Mouse (Mus musculus): ENCODE data around the gene Gls. TPM values are rescaled to one million over a fixed set of nuclear protein-coding genes. Genes with fewer than 3 reads are reported as not detected.

Gene Gls
- polyA plus RNA-seq, 1 experiment from 2014 or later, result 51.9 TPM

DNA sequence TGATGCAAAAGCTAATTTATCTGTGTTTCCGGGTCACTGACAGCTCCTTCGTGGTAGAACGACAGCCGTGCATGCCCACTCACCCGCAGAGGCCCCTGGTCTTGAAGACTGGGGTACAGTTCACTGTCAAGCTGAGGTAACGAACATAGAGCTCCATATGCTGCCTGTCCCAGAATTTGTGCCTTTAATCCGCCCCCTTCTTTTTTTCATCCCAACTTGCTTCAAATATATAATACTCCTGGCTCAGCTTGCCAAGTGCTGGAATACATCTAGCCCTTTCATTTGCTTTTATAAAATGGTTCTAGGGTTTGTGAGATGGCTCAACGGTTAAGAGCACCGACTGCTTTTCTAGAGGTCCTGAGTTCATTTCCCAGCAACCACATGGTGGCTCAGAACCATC is 92.5 kb downstream of the Gls start:
- Histone ChIP-seq H3K9ac (ENCODE audit: low read length) (no peak overlapping the region), H3K4me3 (ENCODE audit: low read depth, low read length) (no peak overlapping the region), H3K4me1 (replicated peaks; ENCODE audit: control insufficient read depth, insufficient read depth, low read length) (0 out of 2 replicates have a peak, but pooled peaks cover 2% of the 10 kb centered on the region), H3K36me3 (ENCODE audit: control insufficient read depth, insufficient read depth, low read length) (0 out of 2 replicates have a peak, but pooled peaks cover 7% of the 10 kb centered on the region), H3K27me3 (replicated peaks; ENCODE audit: control insufficient read depth, insufficient read depth, low read length) (no peaks in the 10 kb centered on the region), H3K4me2 (ENCODE audit: low read length) (no peak overlapping the region), H3K27ac (ENCODE audit: low read depth) (no peak overlapping the region), H3K9me3 (ENCODE audit: control insufficient read depth, low read length) (no peaks in the 10 kb centered on the region)
- DNase-seq (ENCODE audit: low spot score) (no peak), ATAC-seq (replicated peaks; ENCODE audit: low FRiP score, low TSS enrichment, low read depth) (no peak)
- 92% methylated on average over 9 of the region's 9 CpGs for WGBS

DNA sequence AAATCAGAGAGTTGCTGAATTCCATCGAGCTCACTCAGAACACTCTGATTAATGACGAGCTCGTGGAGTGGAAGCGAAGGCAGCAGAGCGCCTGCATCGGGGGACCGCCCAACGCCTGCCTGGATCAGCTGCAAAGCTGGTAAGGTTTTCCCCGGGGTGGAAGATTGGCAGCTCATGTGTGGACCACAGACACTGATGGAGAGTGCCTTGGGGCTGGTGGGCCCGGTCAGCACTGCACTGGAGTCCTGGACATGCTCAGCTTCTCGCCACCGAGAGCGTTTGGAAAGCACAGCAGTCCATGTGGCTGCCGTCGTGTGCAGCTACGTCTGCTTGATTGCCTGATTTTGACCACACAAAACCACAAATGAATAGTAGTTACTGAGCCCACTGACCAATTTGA is 95.7 kb downstream of the Gls start:
- Histone ChIP-seq H3K27ac (ENCODE audit: low read depth) (no peak overlapping the region), H3K36me3 (ENCODE audit: control insufficient read depth, insufficient read depth, low read length) (0 out of 2 replicates have a peak, but pooled peaks cover 4% of the 10 kb centered on the region), H3K9ac (ENCODE audit: low read length) (no peak overlapping the region), H3K4me2 (ENCODE audit: low read length) (no peak overlapping the region), H3K9me3 (ENCODE audit: control insufficient read depth, low read length) (no peaks in the 10 kb centered on the region), H3K4me1 (replicated peaks; ENCODE audit: control insufficient read depth, insufficient read depth, low read length) (no peaks in the 10 kb centered on the region), H3K27me3 (replicated peaks; ENCODE audit: control insufficient read depth, insufficient read depth, low read length) (no peaks in the 10 kb centered on the region), H3K4me3 (ENCODE audit: low read depth, low read length) (no peak overlapping the region)
- ATAC-seq (replicated peaks; ENCODE audit: low FRiP score, low TSS enrichment, low read depth) (no peak), DNase-seq (ENCODE audit: low spot score) (no peak)
- 68% methylated on average over 16 of the region's 16 CpGs for WGBS

DNA sequence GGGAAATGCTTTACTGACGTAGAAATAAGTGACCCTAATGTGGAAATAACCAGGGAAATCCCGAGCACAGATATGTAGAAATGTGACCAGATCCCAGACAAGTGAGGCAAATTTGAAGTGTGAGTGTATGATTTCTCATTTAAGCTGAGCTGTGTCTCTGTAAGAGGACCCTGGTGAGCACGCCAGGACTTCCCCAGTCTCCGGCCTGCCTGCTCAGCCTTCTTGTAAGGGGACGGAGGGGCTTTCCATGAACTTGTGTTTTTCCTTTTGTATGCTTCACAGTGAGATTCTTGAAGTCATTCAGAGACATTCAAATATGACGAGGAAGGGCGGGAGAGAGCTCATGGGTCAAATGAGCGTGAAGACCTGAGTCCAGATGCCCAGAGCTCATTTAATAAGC is 99.8 kb downstream of the Gls start:
- H3K4me1 ChIP-seq (replicated peaks; ENCODE audit: control insufficient read depth, insufficient read depth, low read length), result no peaks in the 10 kb centered on the region
- H3K4me3 ChIP-seq (ENCODE audit: low read depth, low read length), result no peak overlapping the region
- 88% methylated on average over 8 of the region's 8 CpGs for WGBS
- H3K27me3 ChIP-seq (replicated peaks; ENCODE audit: control insufficient read depth, insufficient read depth, low read length), result no peaks in the 10 kb centered on the region
- no peak overlapping the region for H3K4me2 ChIP-seq (ENCODE audit: low read length)
- ATAC-seq (replicated peaks; ENCODE audit: low FRiP score, low TSS enrichment, low read depth) (no peak), DNase-seq (ENCODE audit: low spot score) (no peak)
- no peak overlapping the region for H3K9ac ChIP-seq (ENCODE audit: low read length)
- H3K27ac ChIP-seq (ENCODE audit: low read depth), result no peak overlapping the region
- H3K36me3 ChIP-seq (ENCODE audit: control insufficient read depth, insufficient read depth, low read length), result 0 out of 2 replicates have a peak, but pooled peaks cover 4% of the 10 kb centered on the region
- no peaks in the 10 kb centered on the region for H3K9me3 ChIP-seq (ENCODE audit: control insufficient read depth, low read length)

DNA sequence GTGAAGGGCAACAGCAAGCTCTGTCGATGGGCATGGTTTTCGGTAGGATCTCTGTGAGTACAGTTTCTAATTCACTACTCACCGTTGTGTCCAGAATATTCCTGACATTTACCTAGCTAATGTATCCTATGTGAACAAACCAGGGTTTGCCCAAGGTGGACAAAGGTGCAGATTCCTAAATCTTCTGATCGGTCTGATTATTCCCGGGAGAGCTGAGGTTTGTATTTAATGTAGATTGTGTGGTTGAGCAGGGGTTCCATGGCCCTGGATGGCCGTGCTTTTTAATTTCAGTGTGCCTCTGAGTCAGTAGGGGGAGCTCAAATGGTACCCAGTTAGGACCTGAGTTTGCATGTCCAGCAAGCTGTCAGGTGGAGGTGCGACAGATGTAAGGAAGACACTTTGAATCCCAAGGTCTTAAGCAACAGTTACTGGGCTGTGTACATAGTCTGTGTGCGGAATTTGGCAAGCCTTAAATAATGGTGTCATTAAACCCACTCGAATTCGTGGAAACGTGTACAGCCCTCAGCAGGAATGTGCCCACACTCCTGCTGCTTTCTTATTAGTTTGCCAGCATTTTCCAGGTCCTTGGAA is 101.2 kb downstream of the Gls start:
- Histone ChIP-seq H3K36me3 (ENCODE audit: control insufficient read depth, insufficient read depth, low read length) (peaks cover 5% of the 10 kb centered on the region; the same call in 1 of the 2 replicates), H3K9ac (ENCODE audit: low read length) (no peak overlapping the region), H3K4me1 (replicated peaks; ENCODE audit: control insufficient read depth, insufficient read depth, low read length) (no peaks in the 10 kb centered on the region), H3K9me3 (ENCODE audit: control insufficient read depth, low read length) (no peaks in the 10 kb centered on the region), H3K4me3 (ENCODE audit: low read depth, low read length) (no peak overlapping the region), H3K4me2 (ENCODE audit: low read length) (no peak overlapping the region), H3K27me3 (replicated peaks; ENCODE audit: control insufficient read depth, insufficient read depth, low read length) (no peaks in the 10 kb centered on the region), H3K27ac (ENCODE audit: low read depth) (no peak overlapping the region)
- no peak for DNase-seq (ENCODE audit: low spot score)
- ATAC-seq (replicated peaks; ENCODE audit: low FRiP score, low TSS enrichment, low read depth), result no peak
- 78% methylated on average over 11 of the region's 11 CpGs for WGBS

DNA sequence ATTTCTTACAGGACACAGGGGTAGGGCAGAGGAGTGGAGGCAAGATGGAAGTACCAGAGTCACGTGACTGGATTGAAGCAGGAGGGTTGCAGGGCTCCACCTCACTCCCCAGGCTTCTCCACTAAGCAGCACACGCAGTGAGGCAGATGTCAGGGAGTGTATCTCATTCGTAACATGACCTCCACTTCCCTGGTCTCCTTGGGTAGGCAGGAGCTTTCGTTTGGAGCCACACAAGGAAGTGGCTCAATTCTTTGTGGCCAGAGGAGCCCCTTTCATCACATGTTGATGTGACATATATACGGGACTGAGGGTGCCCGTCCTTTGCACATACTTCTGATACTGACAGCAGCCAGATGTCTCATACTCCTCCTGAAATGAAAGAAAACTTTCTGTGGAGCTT is 103.2 kb downstream of the Gls start:
- Histone ChIP-seq H3K4me2 (ENCODE audit: low read length) (no peak overlapping the region), H3K36me3 (ENCODE audit: control insufficient read depth, insufficient read depth, low read length) (peaks cover 8% of the 10 kb centered on the region; the same call in 1 of the 2 replicates), H3K9me3 (ENCODE audit: control insufficient read depth, low read length) (no peaks in the 10 kb centered on the region), H3K4me3 (ENCODE audit: low read depth, low read length) (no peak overlapping the region), H3K9ac (ENCODE audit: low read length) (no peak overlapping the region), H3K27ac (ENCODE audit: low read depth) (no peak overlapping the region), H3K4me1 (replicated peaks; ENCODE audit: control insufficient read depth, insufficient read depth, low read length) (no peaks in the 10 kb centered on the region), H3K27me3 (replicated peaks; ENCODE audit: control insufficient read depth, insufficient read depth, low read length) (no peaks in the 10 kb centered on the region)
- WGBS, result 40% methylated on average over 6 of the region's 6 CpGs
- no peak for ATAC-seq (replicated peaks; ENCODE audit: low FRiP score, low TSS enrichment, low read depth)
- DNase-seq (ENCODE audit: low spot score), result no peak

DNA sequence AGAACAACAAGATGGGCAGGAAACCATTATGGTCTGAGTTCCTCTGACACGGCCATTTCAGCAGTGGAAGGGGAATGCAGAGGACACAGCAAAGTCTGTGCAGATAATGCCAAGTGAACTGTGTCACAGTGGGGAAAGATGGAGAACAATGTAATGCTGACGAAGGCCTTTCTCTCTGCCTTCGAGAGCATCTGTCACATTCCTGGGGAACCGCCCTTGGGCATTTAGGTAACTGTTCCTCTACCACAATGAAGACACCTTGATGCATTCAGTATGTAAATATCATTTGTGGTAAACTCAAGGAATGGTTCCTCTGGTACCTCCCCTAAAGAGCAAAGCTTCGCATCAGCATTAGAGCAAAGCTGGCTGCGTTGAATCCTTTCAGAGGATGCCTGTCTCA is 105.7 kb downstream of the Gls start:
- no peak overlapping the region for H3K27ac ChIP-seq (ENCODE audit: low read depth)
- H3K9me3 ChIP-seq (ENCODE audit: control insufficient read depth, low read length), result no peaks in the 10 kb centered on the region
- no peak for DNase-seq (ENCODE audit: low spot score)
- no peak overlapping the region for H3K9ac ChIP-seq (ENCODE audit: low read length)
- H3K4me1 ChIP-seq (replicated peaks; ENCODE audit: control insufficient read depth, insufficient read depth, low read length), result no peaks in the 10 kb centered on the region
- H3K36me3 ChIP-seq (ENCODE audit: control insufficient read depth, insufficient read depth, low read length), result peaks cover 11% of the 10 kb centered on the region; the same call in 1 of the 2 replicates
- no peak overlapping the region for H3K4me2 ChIP-seq (ENCODE audit: low read length)
- no peaks in the 10 kb centered on the region for H3K27me3 ChIP-seq (replicated peaks; ENCODE audit: control insufficient read depth, insufficient read depth, low read length)
- 93% methylated on average over 6 of the region's 6 CpGs for WGBS
- no peak for ATAC-seq (replicated peaks; ENCODE audit: low FRiP score, low TSS enrichment, low read depth)
- no peak overlapping the region for H3K4me3 ChIP-seq (ENCODE audit: low read depth, low read length)

DNA sequence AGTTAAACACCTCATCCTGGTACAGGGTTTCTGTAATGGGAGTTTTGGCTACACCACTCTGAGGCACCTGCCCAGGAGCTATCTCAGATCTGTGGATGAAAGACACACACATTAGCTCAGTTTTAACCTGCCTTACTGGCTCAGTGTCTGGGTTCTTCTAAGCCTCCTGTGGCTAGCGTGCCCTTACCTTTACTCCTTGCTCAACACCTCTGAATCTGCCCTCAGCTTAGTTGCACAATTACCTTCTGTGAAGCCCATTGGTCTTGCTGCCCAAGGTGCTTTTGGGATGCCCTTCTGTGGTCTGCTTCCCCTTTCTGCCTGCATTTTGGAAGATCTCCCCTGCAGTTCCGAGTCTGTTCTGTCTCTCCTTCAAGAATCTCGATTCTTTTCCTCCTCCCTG is 108.2 kb downstream of the Gls start:
- no peak overlapping the region for H3K9ac ChIP-seq (ENCODE audit: low read length)
- H3K4me3 ChIP-seq (ENCODE audit: low read depth, low read length), result no peak overlapping the region
- 70% methylated on average over 3 of the region's 3 CpGs for WGBS
- ATAC-seq (replicated peaks; ENCODE audit: low FRiP score, low TSS enrichment, low read depth) (no peak), DNase-seq (ENCODE audit: low spot score) (no peak)
- peaks cover 11% of the 10 kb centered on the region; the same call in 1 of the 2 replicates for H3K36me3 ChIP-seq (ENCODE audit: control insufficient read depth, insufficient read depth, low read length)
- H3K4me1 ChIP-seq (replicated peaks; ENCODE audit: control insufficient read depth, insufficient read depth, low read length), result no peaks in the 10 kb centered on the region
- no peak overlapping the region for H3K4me2 ChIP-seq (ENCODE audit: low read length)
- H3K27me3 ChIP-seq (replicated peaks; ENCODE audit: control insufficient read depth, insufficient read depth, low read length), result no peaks in the 10 kb centered on the region
- H3K27ac ChIP-seq (ENCODE audit: low read depth), result no peak overlapping the region
- H3K9me3 ChIP-seq (ENCODE audit: control insufficient read depth, low read length), result no peaks in the 10 kb centered on the region

DNA sequence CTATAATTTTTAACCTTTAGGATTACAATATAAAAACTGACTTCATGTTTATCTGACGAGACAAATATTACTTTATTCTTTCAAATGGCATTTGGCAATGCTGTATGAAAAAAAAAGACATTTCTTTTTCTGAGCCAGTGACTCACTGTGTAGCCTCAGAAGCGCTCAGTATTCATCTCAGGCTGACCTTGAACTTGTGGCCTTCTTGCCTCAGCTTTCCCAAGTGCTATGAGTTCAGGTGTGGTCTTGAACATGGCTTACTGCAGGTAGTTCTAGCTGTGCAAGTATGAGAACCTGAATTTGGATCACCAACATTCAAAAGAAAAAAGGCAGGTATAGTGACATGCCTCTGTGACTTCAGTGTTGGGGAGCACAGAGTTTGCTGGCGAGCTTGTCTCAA is 112.0 kb downstream of the Gls start:
- no peak for ATAC-seq (replicated peaks; ENCODE audit: low FRiP score, low TSS enrichment, low read depth)
- Histone ChIP-seq H3K9ac (ENCODE audit: low read length) (no peak overlapping the region), H3K4me2 (ENCODE audit: low read length) (no peak overlapping the region), H3K27me3 (replicated peaks; ENCODE audit: control insufficient read depth, insufficient read depth, low read length) (no peaks in the 10 kb centered on the region), H3K4me3 (ENCODE audit: low read depth, low read length) (no peak overlapping the region), H3K36me3 (ENCODE audit: control insufficient read depth, insufficient read depth, low read length) (0 out of 2 replicates have a peak, but pooled peaks cover 3% of the 10 kb centered on the region), H3K27ac (ENCODE audit: low read depth) (no peak overlapping the region), H3K9me3 (ENCODE audit: control insufficient read depth, low read length) (no peaks in the 10 kb centered on the region), H3K4me1 (replicated peaks; ENCODE audit: control insufficient read depth, insufficient read depth, low read length) (no peaks in the 10 kb centered on the region)
- WGBS, result 88% methylated on average over 3 of the region's 3 CpGs
- no peak for DNase-seq (ENCODE audit: low spot score)

DNA sequence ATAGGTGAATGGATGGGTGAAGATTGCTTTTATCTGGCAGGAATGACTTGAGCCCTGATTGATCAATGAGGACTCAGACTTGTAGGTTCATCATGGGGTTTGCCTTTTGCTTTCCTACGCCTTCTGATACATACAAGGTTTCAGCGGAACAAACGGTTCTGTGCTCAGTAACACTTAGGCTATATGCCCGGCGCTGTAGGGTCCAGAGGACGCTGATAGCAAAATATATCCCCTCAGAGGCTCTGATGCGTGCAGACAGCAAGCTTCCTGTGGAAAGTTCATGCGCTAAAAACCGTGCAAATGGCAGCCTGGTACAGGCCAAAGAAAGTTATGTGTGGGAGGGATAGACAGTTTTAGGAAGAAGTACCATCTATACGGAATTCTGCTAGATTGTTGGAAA is 112.8 kb downstream of the Gls start:
- H3K4me3 ChIP-seq (ENCODE audit: low read depth, low read length), result peak overlapping the region; percentile 92
- no peak for DNase-seq (ENCODE audit: low spot score)
- no peak overlapping the region for H3K27ac ChIP-seq (ENCODE audit: low read depth)
- no peak overlapping the region; the same call in 1 of the 2 replicates for H3K9ac ChIP-seq (ENCODE audit: low read length)
- no peaks in the 10 kb centered on the region for H3K4me1 ChIP-seq (replicated peaks; ENCODE audit: control insufficient read depth, insufficient read depth, low read length)
- H3K27me3 ChIP-seq (replicated peaks; ENCODE audit: control insufficient read depth, insufficient read depth, low read length), result no peaks in the 10 kb centered on the region
- peak overlapping the region; percentile 93 for H3K4me2 ChIP-seq (ENCODE audit: low read length)
- no peaks in the 10 kb centered on the region for H3K9me3 ChIP-seq (ENCODE audit: control insufficient read depth, low read length)
- 0 out of 2 replicates have a peak, but pooled peaks cover 3% of the 10 kb centered on the region for H3K36me3 ChIP-seq (ENCODE audit: control insufficient read depth, insufficient read depth, low read length)
- ATAC-seq (replicated peaks; ENCODE audit: low FRiP score, low TSS enrichment, low read depth), result no peak
- WGBS, result 43% methylated on average over 10 of the region's 10 CpGs
